In the genomic region with DNA sequence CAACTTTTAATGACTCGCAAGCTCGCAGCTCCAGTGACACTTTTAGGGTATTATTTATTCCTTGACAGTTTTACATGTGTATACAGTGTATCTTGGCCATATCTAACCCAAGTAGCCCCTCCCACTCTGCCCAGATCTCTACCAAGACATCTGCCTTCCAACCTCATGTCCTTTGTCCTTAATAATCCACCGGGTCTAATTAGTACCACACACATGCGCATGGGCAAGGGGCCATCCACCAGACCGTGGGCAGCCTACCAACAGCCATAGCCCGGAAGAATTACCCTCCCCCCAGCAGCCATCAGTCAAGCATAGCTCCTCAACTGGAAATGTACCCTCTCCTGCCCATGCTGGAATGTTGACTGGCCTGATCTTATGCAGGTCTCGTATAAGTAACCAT, we compare ENCODE assay signal across 12 mouse cellular contexts.
DNase-seq lines count a peak whose midpoint lies in the region; ATAC-seq lines count a peak whose summit lies in the region.
"Had no signal": no experiment of that assay in that cellular context is flagged by ENCODE, and none has a peak within 500 bp of the region (broad histone marks: within the 10 kb centered on the region; RNA-seq: fewer than 3 reads in every experiment).

No protein-coding gene starts in this region.

- no peak overlapping the region for H3K4me2 ChIP-seq in kidney, embryonic 15.5 days
- H3K4me2 ChIP-seq in neural tube, embryonic 14.5 days (ENCODE audit: low read depth, low read length): no peak overlapping the region
- no peak overlapping the region for H3K4me2 ChIP-seq in hindbrain, embryonic 15.5 days
- H3K4me2 ChIP-seq: liver, embryonic 13.5 days had no signal

- H3K9ac ChIP-seq in kidney, embryonic 15.5 days: no peak overlapping the region
- no peak overlapping the region for H3K9ac ChIP-seq in neural tube, embryonic 14.5 days (replicated peaks; ENCODE audit: low read depth, low read length)
- no peak overlapping the region for H3K9ac ChIP-seq in hindbrain, embryonic 15.5 days
- H3K9ac ChIP-seq: liver, embryonic 13.5 days had no signal

- no peak overlapping the region for H3K4me3 ChIP-seq in kidney, embryonic 15.5 days (replicated peaks)
- H3K4me3 ChIP-seq in neural tube, embryonic 14.5 days (ENCODE audit: low read depth, low read length): no peak overlapping the region
- no peak overlapping the region for H3K4me3 ChIP-seq in hindbrain, embryonic 15.5 days
- H3K4me3 ChIP-seq: liver, embryonic 13.5 days; megakaryocyte, embryonic 14.5 days had no signal

- no peaks in the 10 kb centered on the region for H3K36me3 ChIP-seq in kidney, embryonic 15.5 days
- H3K36me3 ChIP-seq in neural tube, embryonic 14.5 days (ENCODE audit: control insufficient read depth, insufficient read depth, low read length): no peaks in the 10 kb centered on the region
- H3K36me3 ChIP-seq in hindbrain, embryonic 15.5 days: no peaks in the 10 kb centered on the region
- H3K36me3 ChIP-seq: liver, embryonic 13.5 days had no signal

- peak; percentile 19 for DNase-seq in kidney, adult 11 months
- DNase-seq in neural tube, embryonic 10.5 days (ENCODE audit: extremely low spot score, low spot score): no peak
- DNase-seq in kidney, postnatal 25 days: peak; percentile 10 to 56
- DNase-seq in urinary bladder, postnatal 36 days (ENCODE audit: low spot score in 2 of 2): no peak
- DNase-seq: cerebellum, adult 11 months; heart, adult 11 months; liver, embryonic 13.5 days had no signal

- no peaks in the 10 kb centered on the region for H3K9me3 ChIP-seq in kidney, embryonic 15.5 days (replicated peaks)
- no peaks in the 10 kb centered on the region for H3K9me3 ChIP-seq in neural tube, embryonic 14.5 days (ENCODE audit: control insufficient read depth, low read length)
- H3K9me3 ChIP-seq in hindbrain, embryonic 15.5 days: no peaks in the 10 kb centered on the region
- H3K9me3 ChIP-seq: liver, embryonic 13.5 days; megakaryocyte, embryonic 14.5 days had no signal

- ATAC-seq in kidney, embryonic 15.5 days (replicated peaks; ENCODE audit: low FRiP score): no peak
- peak; percentile 39; the same call in 1 of the 2 replicates for ATAC-seq in neural tube, embryonic 14.5 days (ENCODE audit: low read depth)
- ATAC-seq in hindbrain, embryonic 15.5 days (ENCODE audit: low FRiP score, low read depth): peak; percentile 75
- ATAC-seq: lung, postnatal 0 days had no signal

- 65% methylated on average over 7 of the region's 7 CpGs for WGBS in kidney, embryonic 15.5 days
- 62% methylated on average over 7 of the region's 7 CpGs for WGBS in neural tube, embryonic 14.5 days
- WGBS in hindbrain, embryonic 15.5 days: 61% methylated on average over 7 of the region's 7 CpGs

- no peak overlapping the region for H3K27ac ChIP-seq in kidney, embryonic 15.5 days
- H3K27ac ChIP-seq in neural tube, embryonic 14.5 days (ENCODE audit: low read depth, low read length): no peak overlapping the region
- no peak overlapping the region for H3K27ac ChIP-seq in hindbrain, embryonic 15.5 days (replicated peaks)
- H3K27ac ChIP-seq: liver, embryonic 13.5 days had no signal

- H3K4me1 ChIP-seq in kidney, embryonic 15.5 days: peaks cover 16% of the 10 kb centered on the region
- no peaks in the 10 kb centered on the region for H3K4me1 ChIP-seq in neural tube, embryonic 14.5 days (ENCODE audit: control insufficient read depth, insufficient read depth, low read length)
- H3K4me1 ChIP-seq in hindbrain, embryonic 15.5 days (replicated peaks): peaks cover 7% of the 10 kb centered on the region
- H3K4me1 ChIP-seq: liver, embryonic 13.5 days; megakaryocyte, embryonic 14.5 days had no signal

- H3K27me3 ChIP-seq in kidney, embryonic 15.5 days: no peaks in the 10 kb centered on the region
- no peaks in the 10 kb centered on the region for H3K27me3 ChIP-seq in neural tube, embryonic 14.5 days (ENCODE audit: control insufficient read depth, insufficient read depth, low read length)
- no peaks in the 10 kb centered on the region for H3K27me3 ChIP-seq in hindbrain, embryonic 15.5 days
- H3K27me3 ChIP-seq: liver, embryonic 13.5 days; megakaryocyte, embryonic 14.5 days had no signal

Comparison
In these comparisons a context has a peak if more than half of its experiments do, and no peak if none do; other contexts are left out.
1. DNase-seq: peak in kidney, adult 11 months (single experiment) and kidney, postnatal 25 days (2 of 2); none in neural tube, embryonic 10.5 days (single experiment) and urinary bladder, postnatal 36 days (0 of 2).